Mouse (Mus musculus) kidney, adult 18-20 months (tissue): ENCODE results near the gene 4930447C04Rik.

Experiments
- DNase-seq: peaks from one replicate; pipeline ENCODE4 v3.0.0; 2021

The 4930447C04Rik gene

DNA sequence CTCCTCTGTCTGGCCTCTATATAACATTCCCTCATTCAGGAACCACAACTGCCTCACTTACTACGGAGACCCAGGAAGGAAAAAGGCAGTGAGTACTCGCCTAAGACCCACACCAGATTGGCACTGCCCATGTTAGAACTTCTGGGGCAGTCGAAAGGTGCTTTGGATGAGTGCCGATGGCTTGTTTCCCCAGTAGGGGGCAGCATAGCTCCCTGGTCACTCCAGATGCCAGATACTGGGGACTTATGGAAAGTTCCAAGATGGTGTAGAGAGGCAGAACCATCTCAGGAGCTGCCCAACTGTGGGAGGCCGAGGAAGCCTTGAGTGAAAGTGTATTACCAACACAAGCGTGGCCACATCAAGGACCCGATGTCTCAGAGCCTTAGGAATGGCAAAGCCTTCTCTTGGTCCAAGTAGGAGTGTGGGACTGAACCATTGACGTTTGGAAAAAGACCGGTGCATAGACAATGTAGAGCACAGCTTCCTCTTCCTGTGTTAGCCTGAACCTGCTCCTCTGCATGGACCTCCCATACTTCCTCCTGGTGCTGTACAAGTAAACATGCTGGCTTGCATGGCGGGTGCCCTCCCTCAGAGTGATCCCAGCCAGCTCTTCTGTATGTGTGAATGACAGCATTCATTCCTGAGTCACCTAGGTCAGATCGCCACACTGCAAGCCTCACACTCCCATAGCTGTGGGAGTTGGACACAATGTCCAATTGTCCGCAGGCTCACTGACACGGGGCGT, 105.6 kb downstream of the 4930447C04Rik start:
- DNase-seq: no peak

DNA sequence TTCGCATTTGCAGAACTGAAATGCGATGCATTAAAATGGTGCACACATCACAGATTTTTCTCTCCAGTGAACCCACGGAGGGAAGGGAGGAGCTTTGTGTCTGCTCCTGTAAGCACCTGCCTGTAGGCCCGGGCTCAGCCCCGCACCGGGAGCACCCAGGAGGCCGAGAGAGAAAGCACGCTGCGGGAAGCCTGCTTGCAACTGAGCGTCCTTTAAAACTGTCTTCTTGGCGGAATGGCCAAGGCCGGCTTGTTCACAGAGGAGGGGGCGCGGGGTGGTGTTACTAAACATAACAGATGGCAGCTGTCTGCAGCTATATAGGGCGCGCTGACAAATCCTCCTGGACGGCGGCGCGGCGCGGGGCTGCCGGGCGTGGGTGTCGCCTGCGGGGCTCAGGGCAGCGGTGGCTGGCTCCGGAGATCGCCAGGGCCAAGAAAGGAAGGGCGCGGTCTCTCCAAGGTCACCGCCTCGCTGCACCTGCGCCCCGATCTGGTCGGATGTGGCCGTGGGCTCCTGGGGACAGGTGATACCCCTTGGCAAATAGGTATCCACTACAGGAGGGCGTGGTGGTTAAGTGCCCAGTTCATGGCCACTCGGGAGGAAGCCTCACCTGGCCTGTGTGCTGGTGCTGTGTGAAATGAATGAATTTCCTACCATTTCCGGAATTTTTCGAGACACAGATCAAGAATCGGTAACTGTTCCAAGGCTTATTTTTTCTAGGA, 108.7 kb downstream of the 4930447C04Rik start:
- peak; percentile 13 for DNase-seq
